Mouse (Mus musculus) brain, embryonic 14.5 days (tissue): ENCODE measurements around the gene Snx21.

ENCODE experiments used
- CTCF ChIP-seq: fragments of 200-500 bp; IDR thresholded peaks from 2 replicates; pipeline ENCODE4 v1.5.1; 2012; ENCODE audit warnings: inconsistent platforms, mild to moderate bottlenecking, moderate library complexity, borderline replicate concordance; ENCODE audit not compliant: insufficient read depth, insufficient read length; ENCODE audit errors: extremely low read depth
- POLR2A ChIP-seq: fragments of 200-500 bp; IDR thresholded peaks from 2 replicates; pipeline ENCODE4 v1.6.1; 2012; ENCODE audit warnings: mild to moderate bottlenecking, inconsistent platforms, borderline replicate concordance; ENCODE audit not compliant: poor library complexity, insufficient read depth, insufficient read length, severe bottlenecking; ENCODE audit errors: extremely low read depth

DNA sequence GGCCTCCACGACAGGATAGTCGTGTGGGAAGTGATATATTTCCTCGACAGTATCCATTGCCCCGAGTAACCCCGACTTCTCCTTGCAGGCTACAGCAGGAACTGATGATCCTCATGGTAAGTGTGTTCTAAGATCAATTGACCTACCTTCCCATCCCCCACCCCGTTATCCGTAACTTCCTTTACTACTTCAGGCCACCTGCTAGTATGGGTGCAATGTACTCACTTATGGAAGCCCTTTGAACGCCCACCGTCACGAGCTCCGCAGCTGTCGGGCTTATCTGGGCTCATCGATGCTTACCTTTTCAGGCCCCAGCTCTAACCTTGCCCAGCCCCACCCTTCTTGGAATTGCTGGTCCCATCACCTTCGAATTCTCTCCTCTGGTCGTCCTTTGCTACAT, 15.3 kb upstream of the Snx21 start:
- TF ChIP-seq CTCF (no peak), POLR2A (no peak)
